In genomic region chr1:156034661-156035060, GRCm38 (mm10) we compare ENCODE assay signal across 10 mouse cellular contexts. TPM values are rescaled to one million over a fixed set of nuclear protein-coding genes. Genes with fewer than 3 reads are reported as not detected.
DNase-seq lines count a peak whose midpoint lies in the region; ATAC-seq and TF ChIP-seq lines count a peak whose summit lies in the region.
"Had no signal": no experiment of that assay in that cellular context is flagged by ENCODE, and none has a peak within 500 bp of the region (broad histone marks: within the 10 kb centered on the region; RNA-seq: fewer than 3 reads in every experiment).

No protein-coding gene starts in this region.

- peak overlapping the region; percentile 84 for H3K9ac ChIP-seq in kidney, postnatal 0 days (ENCODE audit: low read depth, low read length)
- peak overlapping the region; percentile 95 for H3K9ac ChIP-seq in hindbrain, embryonic 16.5 days (ENCODE audit: low read depth, low read length)
- no peak overlapping the region for H3K9ac ChIP-seq in midbrain, postnatal 0 days (replicated peaks; ENCODE audit: low read length, poor library complexity, severe bottlenecking)

- no peak for ATAC-seq in kidney, postnatal 0 days (replicated peaks; ENCODE audit: low FRiP score, low read depth)
- no peak for ATAC-seq in hindbrain, embryonic 16.5 days
- ATAC-seq in midbrain, postnatal 0 days (ENCODE audit: low FRiP score) = no peak

- H3K27me3 ChIP-seq in kidney, postnatal 0 days (ENCODE audit: insufficient read depth, low read length) = no peaks in the 10 kb centered on the region
- H3K27me3 ChIP-seq in hindbrain, embryonic 16.5 days (replicated peaks; ENCODE audit: control insufficient read depth, insufficient read depth, low read length) = no peaks in the 10 kb centered on the region
- H3K27me3 ChIP-seq in midbrain, postnatal 0 days (ENCODE audit: insufficient read depth, low read length) = no peaks in the 10 kb centered on the region

- peak overlapping the region; percentile 100; the same call in 1 of the 2 replicates for H3K27ac ChIP-seq in kidney, postnatal 0 days
- H3K27ac ChIP-seq in hindbrain, embryonic 16.5 days (ENCODE audit: low read depth, low read length) = no peak overlapping the region
- H3K27ac ChIP-seq in midbrain, postnatal 0 days (ENCODE audit: low read depth, low read length) = no peak overlapping the region

- H3K4me3 ChIP-seq in kidney, postnatal 0 days (replicated peaks; ENCODE audit: low read depth, low read length) = peak overlapping the region; percentile 90
- H3K4me3 ChIP-seq in hindbrain, embryonic 16.5 days (ENCODE audit: low read length) = peak overlapping the region; percentile 93
- H3K4me3 ChIP-seq in midbrain, postnatal 0 days (ENCODE audit: low read depth, low read length) = peak overlapping the region; percentile 89

- DNase-seq in kidney, postnatal 0 days (ENCODE audit: low spot score) = no peak
- no peak for DNase-seq in kidney, postnatal 14 days
- DNase-seq in c-Kit-positive CD71-positive TER-119-positive erythroid progenitor cells, embryonic 14.5 days (ENCODE audit: low spot score) = peak; percentile 35
- DNase-seq in midbrain, postnatal 0 days (ENCODE audit: low spot score) = no peak
- DNase-seq in B cell, adult 2 months = no peak
- no peak for DNase-seq in kidney, postnatal 4 days
- no peak for DNase-seq in thymus, postnatal 14 days
- DNase-seq: adrenal gland, postnatal 25 days; kidney, adult 9 months had no signal

- no peaks in the 10 kb centered on the region for H3K9me3 ChIP-seq in kidney, postnatal 0 days (replicated peaks; ENCODE audit: low read length)
- no peaks in the 10 kb centered on the region for H3K9me3 ChIP-seq in hindbrain, embryonic 16.5 days (ENCODE audit: control insufficient read depth, low read length)
- no peaks in the 10 kb centered on the region for H3K9me3 ChIP-seq in midbrain, postnatal 0 days (ENCODE audit: low read length)

- H3K4me2 ChIP-seq in kidney, postnatal 0 days (ENCODE audit: low read length) = peak overlapping the region; percentile 73
- H3K4me2 ChIP-seq in hindbrain, embryonic 16.5 days (ENCODE audit: low read length) = peak overlapping the region; percentile 72
- peak overlapping the region; percentile 52 for H3K4me2 ChIP-seq in midbrain, postnatal 0 days (ENCODE audit: low read depth, low read length, poor library complexity, severe bottlenecking)

- 0 out of 2 replicates have a peak, but pooled peaks cover 5% of the 10 kb centered on the region for H3K4me1 ChIP-seq in kidney, postnatal 0 days (replicated peaks; ENCODE audit: insufficient read depth, low read length)
- H3K4me1 ChIP-seq in hindbrain, embryonic 16.5 days (ENCODE audit: control insufficient read depth, insufficient read depth, low read depth, low read length) = peaks cover 10% of the 10 kb centered on the region
- peaks cover 3% of the 10 kb centered on the region; the same call in 1 of the 2 replicates for H3K4me1 ChIP-seq in midbrain, postnatal 0 days (ENCODE audit: insufficient read depth, low read length)

- 21% methylated on average over 1 of the region's 1 CpGs for WGBS in kidney, postnatal 0 days
- WGBS in hindbrain, embryonic 16.5 days = 36% methylated on average over 1 of the region's 1 CpGs
- WGBS in midbrain, postnatal 0 days = 42% methylated on average over 1 of the region's 1 CpGs

- H3K36me3 ChIP-seq in kidney, postnatal 0 days (ENCODE audit: insufficient read depth, low read length) = peaks cover 23% of the 10 kb centered on the region
- H3K36me3 ChIP-seq in hindbrain, embryonic 16.5 days (ENCODE audit: control insufficient read depth, insufficient read depth, low read length) = peaks cover 13% of the 10 kb centered on the region
- H3K36me3 ChIP-seq in midbrain, postnatal 0 days (ENCODE audit: insufficient read depth, low read length) = peaks cover 12% of the 10 kb centered on the region

- no peak for TF ChIP-seq CTCF in kidney, postnatal 0 days (IDR thresholded peaks at IDR 0.05; ENCODE audit: low read depth)
- TF ChIP-seq CTCF in midbrain, postnatal 0 days (IDR thresholded peaks at IDR 0.05) = no peak

RNA-seq across cellular contexts. Expression of gene Tor1aip2, which starts 0.5 kb away (rescaled TPM):
- 89.4 and 92.5 TPM in 2 replicates for polyA plus RNA-seq in kidney, postnatal 0 days (2015; fragmentation: Nextera tagmentation; extraction: Ambion mirVana)
- polyA plus RNA-seq in hindbrain, embryonic 16.5 days (2015; fragmentation: Nextera tagmentation; extraction: Ambion mirVana) = 63.9 and 66.4 TPM in 2 replicates
- 64.3 and 67.0 TPM in 2 replicates for total RNA-seq in midbrain, postnatal 0 days (2014; rRNA removed)
- 46.1 and 46.7 TPM in 2 replicates for polyA plus RNA-seq in midbrain, postnatal 0 days (2015; fragmentation: Nextera tagmentation; extraction: Ambion mirVana)

RNA-seq across cellular contexts. Expression of gene Tor1aip1, which starts 1.6 kb away (rescaled TPM):
- 54.7 and 55.2 TPM in 2 replicates for polyA plus RNA-seq in kidney, postnatal 0 days (2015; fragmentation: Nextera tagmentation; extraction: Ambion mirVana)
- 17.9 and 18.1 TPM in 2 replicates for polyA plus RNA-seq in hindbrain, embryonic 16.5 days (2015; fragmentation: Nextera tagmentation; extraction: Ambion mirVana)
- total RNA-seq in midbrain, postnatal 0 days (2014; rRNA removed) = 18.2 and 29.5 TPM in 2 replicates
- polyA plus RNA-seq in midbrain, postnatal 0 days (2015; fragmentation: Nextera tagmentation; extraction: Ambion mirVana) = 21.6 and 21.9 TPM in 2 replicates
